Mouse (Mus musculus): ENCODE measurements around the gene Tescl.

The Tescl gene

GRCm38 (mm10) chr7:24333304-24333986 lies at the start of gene Tescl:
Gene Tescl (minus strand): TSS chr7:24333936.
- DNase-seq (ENCODE audit: low spot score), result no peak

DNA sequence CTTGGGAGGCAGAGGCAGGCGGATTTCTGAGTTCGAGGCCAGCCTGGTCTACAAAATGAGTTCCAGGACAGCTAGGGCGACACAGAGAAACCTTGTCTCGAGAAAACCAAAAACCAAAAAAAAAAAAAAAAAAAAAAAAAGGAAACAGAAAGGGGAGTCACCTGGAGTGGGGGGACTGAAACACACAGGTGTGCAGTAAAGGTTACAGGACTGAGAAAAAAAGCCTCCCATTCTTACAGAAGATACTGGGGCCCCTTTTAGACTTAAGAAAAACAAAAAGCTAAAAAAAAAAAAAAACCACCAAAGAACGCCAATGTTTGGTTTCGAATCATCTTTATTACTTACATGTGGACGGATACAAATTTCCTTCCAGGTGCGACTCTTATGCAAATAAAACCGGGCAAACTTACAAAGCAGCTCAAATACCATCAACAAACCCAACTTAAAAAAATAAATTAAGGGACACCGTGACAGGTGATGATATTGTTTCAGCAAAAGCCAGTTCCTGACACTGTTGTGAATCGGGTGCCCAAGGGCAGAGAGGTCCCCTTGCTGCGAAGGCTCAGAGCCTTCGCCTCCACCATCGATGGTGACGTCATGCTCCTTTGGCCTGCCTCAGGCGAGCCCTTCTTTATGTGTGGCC lies 49.1 kb upstream of the Tescl start:
- DNase-seq (ENCODE audit: low spot score), result no peak

GRCm38 (mm10) chr7:24380370-24380769 lies 46.6 kb upstream of the Tescl start:
- no peak for DNase-seq (ENCODE audit: low spot score)

GRCm38 (mm10) chr7:24379934-24380333 lies 46.2 kb upstream of the Tescl start:
- peak; percentile 29 for DNase-seq (ENCODE audit: low spot score)

DNA sequence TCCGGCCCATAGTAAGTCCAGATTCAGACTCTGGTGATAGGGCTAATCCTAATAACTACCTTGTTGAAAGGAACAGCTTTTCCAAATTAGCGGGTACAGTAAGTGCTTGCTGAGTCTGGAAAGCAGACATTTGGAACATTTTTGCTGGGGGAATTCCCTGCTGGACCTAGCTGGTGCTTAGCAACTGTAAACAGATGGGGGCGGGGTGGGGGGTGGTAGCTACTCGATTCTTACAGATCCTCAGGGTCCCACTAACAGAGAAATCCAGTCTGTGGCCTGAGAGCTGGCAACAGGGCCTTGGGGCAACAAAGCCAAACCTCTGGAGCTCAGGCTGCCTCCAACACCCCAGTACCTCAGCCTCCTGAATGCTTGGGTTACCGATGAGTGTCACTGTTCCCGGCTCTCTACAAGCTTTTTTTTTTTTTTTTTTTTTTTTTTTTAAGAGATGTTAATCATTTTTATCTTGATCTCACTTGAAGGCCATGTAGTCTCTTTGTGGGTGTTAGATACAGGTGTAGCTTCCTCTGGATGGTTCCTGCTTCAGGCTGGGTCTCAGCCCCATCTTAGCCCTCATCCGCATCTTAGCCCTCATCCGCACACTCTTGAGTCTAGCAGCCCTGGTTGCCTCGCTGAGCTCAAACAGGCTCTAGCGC lies 44.4 kb upstream of the Tescl start:
- DNase-seq (ENCODE audit: low spot score), result no peak

DNA sequence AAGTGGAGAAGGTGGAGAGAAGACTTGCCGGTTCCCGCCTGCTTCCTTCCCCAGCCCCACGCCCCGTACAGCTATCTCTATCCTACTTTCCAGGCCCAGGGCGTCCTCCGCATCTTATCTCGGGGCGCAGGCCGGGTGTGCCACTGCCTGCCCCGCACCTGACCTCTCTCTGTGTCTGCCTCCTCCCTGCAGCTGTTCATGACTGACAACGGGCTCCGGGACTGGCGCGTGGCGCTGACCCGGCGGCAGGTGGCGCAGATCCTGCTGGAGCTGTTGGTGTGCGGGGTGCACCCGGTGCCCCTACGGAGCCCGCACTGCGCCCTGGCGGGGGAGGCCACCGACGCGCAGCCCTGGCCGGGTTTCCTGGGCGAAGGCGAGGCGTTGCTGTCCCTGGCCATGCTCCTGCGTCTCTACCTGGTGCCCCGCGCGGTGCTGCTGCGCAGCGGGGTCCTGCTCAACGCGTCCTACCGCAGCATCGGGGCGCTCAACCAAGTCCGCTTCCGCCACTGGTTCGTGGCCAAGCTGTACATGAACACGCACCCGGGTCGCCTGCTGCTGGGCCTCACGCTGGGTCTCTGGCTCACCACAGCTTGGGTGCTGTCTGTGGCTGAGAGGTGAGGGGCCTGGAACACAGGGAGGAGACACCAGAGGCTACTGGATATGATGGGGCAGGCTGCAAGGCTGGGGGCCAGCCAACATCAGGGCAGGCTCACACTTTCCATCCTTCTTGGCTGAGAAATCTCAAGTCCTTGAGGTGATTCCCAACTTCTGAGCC lies 43.5 kb upstream of the Tescl start:
- peak; percentile 38 for DNase-seq (ENCODE audit: low spot score)

DNA sequence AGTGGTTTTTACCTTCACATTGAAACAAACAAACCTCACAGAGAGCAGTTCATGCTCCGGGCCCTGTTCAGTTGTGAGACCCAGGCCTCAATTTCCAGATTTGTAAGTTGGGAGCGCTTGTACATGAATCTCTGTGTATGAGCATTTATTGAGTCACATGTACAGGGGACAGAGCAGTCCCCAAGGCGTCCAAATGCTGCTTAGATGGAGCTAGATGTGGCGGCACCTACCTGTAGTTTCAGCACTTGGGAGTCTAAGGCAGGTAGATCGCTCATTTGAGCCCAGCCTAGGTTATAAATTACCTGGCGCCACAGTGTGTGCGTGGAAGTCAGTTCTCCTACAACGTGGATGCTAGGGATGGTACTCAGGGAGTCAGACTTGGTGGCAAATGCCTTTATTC lies 42.7 kb upstream of the Tescl start:
- DNase-seq (ENCODE audit: low spot score), result no peak

- peak; percentile 59 for DNase-seq (ENCODE audit: low spot score)
Measured at GRCm38 (mm10) chr7:24373538-24374379, 40.0 kb upstream of the Tescl start.

- DNase-seq (ENCODE audit: low spot score), result no peak
Measured at GRCm38 (mm10) chr7:24372786-24373185, 39.0 kb upstream of the Tescl start.

DNA sequence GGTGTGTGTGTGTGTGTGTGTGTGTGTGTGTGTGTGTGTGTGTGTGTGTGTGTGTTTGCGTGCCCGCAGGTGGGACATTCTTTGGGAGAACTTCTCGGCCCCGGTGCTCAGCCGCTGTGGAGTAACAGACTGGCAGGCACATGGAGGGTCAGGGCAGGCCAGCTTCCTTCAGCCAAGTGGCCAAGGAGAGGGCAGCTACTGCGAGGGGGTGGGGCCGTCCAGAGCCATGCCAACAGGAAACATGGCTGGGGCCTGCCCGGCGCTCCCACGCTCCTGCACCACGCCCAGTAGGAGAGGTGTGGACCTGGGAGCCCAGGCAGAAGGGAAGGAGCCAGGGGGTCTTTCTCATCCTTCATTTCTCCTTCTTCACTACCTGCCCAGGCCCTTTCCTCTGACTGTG lies 38.6 kb upstream of the Tescl start:
- DNase-seq (ENCODE audit: low spot score), result peak; percentile 73

DNA sequence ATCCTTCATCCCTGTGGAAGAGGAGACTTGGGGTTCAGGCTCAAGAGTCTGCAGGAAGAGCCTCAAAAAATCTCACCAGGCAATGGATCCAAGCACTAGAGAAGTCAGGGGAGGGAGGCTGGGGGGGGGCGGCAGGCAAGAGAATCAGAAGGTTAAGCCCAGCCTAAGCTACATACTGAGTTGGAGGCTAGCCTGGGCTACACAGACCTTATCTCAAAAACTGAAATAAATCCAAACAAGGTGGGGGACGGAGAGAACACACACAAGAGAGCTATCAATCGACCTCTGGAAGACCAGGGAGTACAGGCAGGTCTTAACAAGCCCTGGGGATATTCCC lies 38.0 kb upstream of the Tescl start:
- DNase-seq (ENCODE audit: low spot score), result no peak

DNA sequence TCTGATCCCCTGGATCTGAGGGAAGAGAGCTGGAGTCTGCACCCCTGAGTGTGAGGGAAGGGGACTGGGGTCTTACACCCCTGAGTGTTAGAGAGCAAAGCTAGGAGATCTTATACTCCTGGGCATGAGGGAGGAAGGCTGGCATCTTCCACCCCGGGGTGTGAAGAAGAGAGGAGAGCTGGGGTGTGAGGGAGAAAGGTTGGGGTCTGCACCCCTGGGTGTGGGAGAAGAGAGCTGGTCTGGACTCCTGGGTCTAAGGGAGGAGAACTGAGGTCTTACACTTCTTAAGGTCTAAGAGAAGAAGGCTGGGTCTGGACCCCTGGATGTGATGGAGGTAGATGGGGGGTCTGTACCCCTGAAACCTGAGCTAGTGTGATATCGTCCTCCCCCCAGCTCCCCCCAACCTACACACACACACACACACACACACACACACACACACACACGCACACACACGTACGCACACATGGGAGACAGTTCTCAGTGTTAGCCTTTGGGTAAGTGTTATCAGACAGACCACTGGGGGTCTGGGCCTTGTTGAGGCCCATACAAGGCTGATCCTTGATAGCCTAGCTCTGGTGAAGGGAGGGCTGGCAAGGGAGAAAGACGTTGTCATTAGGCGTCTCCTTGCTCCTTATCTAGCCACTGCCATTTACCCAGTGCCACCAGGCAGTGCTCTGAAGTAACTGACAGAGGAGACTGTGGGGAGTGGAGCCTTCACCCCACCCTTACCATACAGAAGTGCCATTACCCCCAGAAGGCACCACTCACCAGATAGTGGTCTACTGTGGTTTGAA lies 37.5 kb upstream of the Tescl start:
- no peak for DNase-seq (ENCODE audit: low spot score)

DNA sequence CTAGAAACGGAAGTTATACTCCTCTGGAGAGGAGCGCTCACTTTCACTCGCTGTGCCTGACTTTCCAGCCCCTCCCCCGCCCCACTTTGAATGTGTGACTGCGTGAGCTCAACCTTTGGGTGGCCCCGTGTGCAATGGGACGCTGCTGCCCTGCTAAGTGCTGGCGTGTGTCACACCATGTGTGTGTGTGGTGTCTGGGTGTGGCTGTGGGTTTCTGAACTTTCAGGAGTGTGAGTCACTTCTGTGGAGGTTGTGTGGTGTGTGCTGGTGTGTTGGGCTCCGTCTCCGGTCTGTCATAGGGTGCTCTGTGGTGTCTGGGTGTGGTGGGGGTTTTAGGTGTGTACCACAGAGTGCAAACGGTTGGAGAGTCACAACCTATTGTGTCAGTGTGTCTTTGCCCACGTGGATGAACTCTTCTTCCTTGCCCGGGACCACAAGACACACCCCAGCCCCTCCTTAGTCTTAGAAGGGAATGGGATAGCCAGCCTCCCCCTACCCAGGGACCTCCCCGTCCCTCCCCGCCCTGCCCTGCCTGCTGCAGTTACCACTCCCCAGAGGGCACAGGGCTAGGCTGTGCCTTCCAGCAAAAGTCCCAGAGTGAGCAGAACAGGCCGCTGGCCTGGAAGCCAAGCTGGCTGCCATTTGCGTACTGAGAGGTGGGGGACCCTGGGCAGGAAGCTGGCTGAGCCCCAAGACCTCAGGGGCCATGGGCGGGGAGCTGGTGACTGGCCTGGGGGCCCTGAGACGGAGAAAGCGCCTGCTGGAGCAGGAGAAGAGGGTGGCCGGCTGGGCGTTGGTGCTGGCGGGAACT lies 36.2 kb upstream of the Tescl start, which contains the start of gene Kcnn4:
Kcnn4 (plus strand) TSS at position 533 of the 811 bp plus-strand sequence.
- DNase-seq (ENCODE audit: low spot score), result peak; percentile 31

DNA sequence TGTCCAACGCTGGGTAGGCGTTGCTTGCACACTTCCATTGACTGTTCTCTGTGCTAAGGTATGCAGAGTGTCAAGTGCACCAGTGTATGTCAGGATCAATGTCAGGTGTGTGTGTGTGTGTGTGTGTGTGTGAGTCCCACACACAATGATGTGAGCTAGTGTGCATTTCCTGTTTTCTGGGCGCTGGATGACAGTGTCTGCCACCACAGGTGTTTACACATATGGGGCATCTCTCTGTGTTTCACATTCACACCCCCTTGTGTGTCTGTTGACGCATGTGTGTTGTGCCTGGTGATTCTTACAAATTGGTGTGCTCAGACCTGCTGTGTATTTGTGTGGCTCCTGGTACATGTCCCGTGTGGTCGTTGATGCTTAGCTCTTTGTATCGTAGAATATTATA lies 35.2 kb upstream of the Tescl start:
- DNase-seq (ENCODE audit: low spot score), result no peak

DNA sequence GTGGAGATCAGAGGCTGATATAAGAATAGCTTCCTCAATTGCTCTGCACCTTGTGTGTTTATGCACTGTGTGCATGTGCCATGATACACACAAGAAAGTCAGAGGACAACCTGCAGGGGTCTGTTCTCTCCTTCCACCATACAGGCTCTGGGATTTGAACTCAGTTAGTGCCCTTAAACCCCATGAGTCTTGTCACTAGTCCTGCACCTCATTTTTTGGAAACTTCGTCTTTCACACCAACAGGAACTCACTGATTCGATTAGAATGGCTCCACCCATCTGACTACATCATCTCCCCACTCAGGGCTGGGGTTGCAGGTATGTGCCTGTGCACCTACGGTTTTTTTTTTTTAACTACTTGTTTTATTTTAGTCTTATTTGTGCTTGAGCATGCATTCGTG lies 34.5 kb upstream of the Tescl start:
- no peak for DNase-seq (ENCODE audit: low spot score)

GRCm38 (mm10) chr7:24366716-24367632 lies 33.2 kb upstream of the Tescl start:
- DNase-seq (ENCODE audit: low spot score), result no peak

DNA sequence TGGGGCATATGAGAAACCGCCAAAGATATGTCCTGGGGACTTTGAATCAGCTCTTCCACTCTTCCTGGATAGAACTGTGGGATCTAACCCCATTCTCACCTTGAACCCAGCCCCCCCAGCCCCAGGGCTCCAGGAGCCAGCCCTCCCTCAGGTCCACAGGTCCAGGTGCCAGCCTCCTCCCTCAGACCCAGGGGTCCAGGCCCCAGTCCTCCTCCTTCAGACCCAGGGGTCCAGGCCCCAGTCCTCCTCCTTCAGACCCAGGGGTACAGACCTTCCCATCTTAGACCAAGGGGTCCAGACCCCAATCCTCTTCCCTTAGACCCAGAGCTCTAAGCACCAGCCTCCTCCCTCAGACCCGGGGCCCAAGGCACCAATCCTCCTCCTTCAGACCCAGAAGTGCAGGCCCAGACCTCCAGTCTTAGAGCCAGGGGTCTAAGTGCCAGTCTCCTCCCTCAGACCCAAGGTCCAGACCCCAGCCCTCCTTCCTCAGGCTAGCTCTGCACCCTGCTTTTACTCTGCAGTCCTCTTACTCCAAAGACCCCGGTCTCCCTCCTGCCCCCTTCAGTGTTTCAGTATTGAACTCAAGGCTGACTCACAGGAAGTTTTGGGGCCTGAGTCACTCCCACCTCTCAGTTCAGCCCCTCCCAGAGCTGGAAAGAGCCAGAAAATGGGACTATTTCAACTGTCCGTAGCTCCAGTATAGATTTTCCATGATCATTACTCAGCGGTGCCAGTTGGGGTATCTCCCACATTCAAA lies 31.7 kb upstream of the Tescl start:
- DNase-seq (ENCODE audit: low spot score), result no peak

DNA sequence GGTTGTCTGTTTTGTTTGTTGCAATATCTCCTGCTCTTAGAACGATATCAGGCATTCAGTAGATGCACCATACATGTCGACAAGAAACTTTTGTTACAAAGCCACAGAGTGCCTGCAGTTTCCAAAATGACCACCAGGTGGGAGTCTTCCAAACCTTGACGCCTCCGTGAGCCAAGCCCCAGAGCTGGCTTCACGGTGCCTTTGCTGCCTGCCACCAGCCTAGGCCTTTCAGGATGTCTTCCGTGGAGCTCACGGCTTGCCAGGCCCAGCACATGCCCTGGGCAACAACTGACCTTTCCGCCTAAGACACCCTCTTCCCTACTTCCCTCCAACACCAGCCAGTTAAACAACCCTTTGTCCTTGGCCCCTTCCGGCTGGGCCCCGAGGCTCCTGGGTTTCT lies 31.1 kb upstream of the Tescl start:
- peak; percentile 71 for DNase-seq (ENCODE audit: low spot score)
